Mouse (Mus musculus) MEL (cell line): ENCODE results near the gene Slc2a13. TPM values are rescaled to one million over a fixed set of nuclear protein-coding genes. Genes with fewer than 3 reads are reported as not detected.

Experiments
- DNase-seq: peaks from one replicate; pipeline ENCODE4 v3.0.0; 2011; ENCODE audit warnings: low read depth, low spot score
- H3K27ac ChIP-seq: 2 replicates; pipeline ENCODE4 v1.5.1; 2012; ENCODE audit warnings: low read depth, mild to moderate bottlenecking, control low read depth, low read length, moderate library complexity; ENCODE audit not compliant: control insufficient read depth
- H3K27me3 ChIP-seq, 2 experiments: fragments of 150-350 bp in 1 of 2; sonication (generic) in 1 of 2; 2 replicates each; pipeline ENCODE4 v1.6.1; 2012; ENCODE audit warnings: low read length in 2 of 2, mild to moderate bottlenecking in 2 of 2, improper control_type of control experiment in 1 of 2, moderate library complexity in 1 of 2; ENCODE audit not compliant: insufficient read depth in 2 of 2, control insufficient read depth in 1 of 2
- H3K36me3 ChIP-seq, 2 experiments: 2 replicates each; pipeline ENCODE4 v1.6.1; 2012 to 2014; ENCODE audit warnings: low read length in 2 of 2, improper control_type of control experiment in 1 of 2, inconsistent platforms in 1 of 2, mild to moderate bottlenecking in 1 of 2; ENCODE audit not compliant: insufficient read depth in 2 of 2, control insufficient read depth in 1 of 2
- H3K4me1 ChIP-seq, 2 experiments: fragments of 150-350 bp in 1 of 2; sonication (generic) in 1 of 2; 2 replicates each; pipeline ENCODE4 v1.6.1; 2012; ENCODE audit warnings: low read length in 2 of 2, improper control_type of control experiment in 1 of 2, mild to moderate bottlenecking in 1 of 2; ENCODE audit not compliant: insufficient read depth in 2 of 2, control insufficient read depth in 1 of 2
- H3K4me3 ChIP-seq, 2 experiments: fragments of 150-350 bp in 1 of 2; sonication (generic) in 1 of 2; 2 replicates each; pipeline ENCODE4 v1.5.1; 2012; ENCODE audit warnings: low read depth in 2 of 2, low read length in 2 of 2, mild to moderate bottlenecking in 2 of 2, moderate library complexity in 2 of 2, control low read depth in 1 of 2, improper control_type of control experiment in 1 of 2; ENCODE audit not compliant: control insufficient read depth in 1 of 2, insufficient read depth in 1 of 2
- H3K79me2 ChIP-seq: 2 replicates; pipeline ENCODE4 v1.6.1; 2012; ENCODE audit warnings: mild to moderate bottlenecking, low read length, moderate library complexity; ENCODE audit not compliant: control insufficient read depth, poor library complexity, insufficient read depth
- H3K9ac ChIP-seq: 2 replicates; pipeline ENCODE4 v1.6.1; 2012; ENCODE audit warnings: low read depth, mild to moderate bottlenecking, control low read depth, low read length, moderate library complexity; ENCODE audit not compliant: control insufficient read depth, poor library complexity, severe bottlenecking
- H3K9me3 ChIP-seq: fragments of 150-350 bp; sonication (generic); replicated peaks from 2 replicates; pipeline ENCODE4 v1.6.1; 2012; ENCODE audit warnings: mild to moderate bottlenecking, low read length, improper control_type of control experiment, moderate library complexity; ENCODE audit not compliant: insufficient read depth
- CHD1 ChIP-seq: IDR thresholded peaks from 2 replicates; pipeline ENCODE4 v1.6.1; 2012; ENCODE audit warnings: low read depth, mild to moderate bottlenecking, inconsistent platforms, low read length, improper control_type of control experiment
- CHD2 ChIP-seq: IDR thresholded peaks from 2 replicates; pipeline ENCODE4 v1.6.1; 2011; ENCODE audit warnings: low read length, improper control_type of control experiment
- E2F4 ChIP-seq: IDR thresholded peaks from 2 replicates; pipeline ENCODE4 v1.6.1; 2011; ENCODE audit warnings: low read depth, low read length, improper control_type of control experiment, borderline replicate concordance
- ELF1 ChIP-seq: IDR thresholded peaks from 2 replicates; pipeline ENCODE4 v1.6.1; 2014; ENCODE audit warnings: low read depth, mild to moderate bottlenecking, inconsistent platforms, low read length, improper control_type of control experiment, moderate library complexity
- ETS1 ChIP-seq: IDR thresholded peaks from 2 replicates; pipeline ENCODE4 v1.6.1; 2012; ENCODE audit warnings: low read depth, mild to moderate bottlenecking, inconsistent platforms, low read length, improper control_type of control experiment, moderate library complexity
- GABPA ChIP-seq: IDR thresholded peaks from 2 replicates; pipeline ENCODE4 v1.6.1; 2012; ENCODE audit warnings: low read depth, mild to moderate bottlenecking, inconsistent platforms, low read length, improper control_type of control experiment, moderate library complexity
- GATA1 ChIP-seq: IDR thresholded peaks from 2 replicates; pipeline ENCODE4 v1.6.1; 2011; ENCODE audit warnings: low read depth, low read length, improper control_type of control experiment
- HCFC1 ChIP-seq: IDR thresholded peaks from 2 replicates; pipeline ENCODE4 v1.6.1; 2012; ENCODE audit warnings: low read depth, mild to moderate bottlenecking, inconsistent platforms, low read length, improper control_type of control experiment, moderate library complexity
- JUND ChIP-seq: IDR thresholded peaks from 2 replicates; pipeline ENCODE4 v1.6.1; 2011; ENCODE audit warnings: low read depth, mild to moderate bottlenecking, improper control_type of control experiment, low read length
- KAT2A ChIP-seq: conservative IDR thresholded peaks from 2 replicates; pipeline ENCODE4 v1.6.1; 2012; ENCODE audit warnings: low read depth, low read length, improper control_type of control experiment, inconsistent platforms
- MAFK ChIP-seq: IDR thresholded peaks from 2 replicates; pipeline ENCODE4 v1.6.1; 2011; ENCODE audit warnings: low read depth, mild to moderate bottlenecking, low read length, improper control_type of control experiment, borderline replicate concordance
- MAX ChIP-seq: IDR thresholded peaks from 2 replicates; pipeline ENCODE4 v1.6.1; 2011; ENCODE audit warnings: low read length, improper control_type of control experiment
- MAZ ChIP-seq: IDR thresholded peaks from 2 replicates; pipeline ENCODE4 v1.6.1; 2012; ENCODE audit warnings: low read depth, mild to moderate bottlenecking, inconsistent platforms, low read length, improper control_type of control experiment
- MXI1 ChIP-seq: IDR thresholded peaks from 2 replicates; pipeline ENCODE4 v1.6.1; 2011; ENCODE audit warnings: mild to moderate bottlenecking, low read depth, low read length, improper control_type of control experiment
- MYB ChIP-seq: IDR thresholded peaks from 2 replicates; pipeline ENCODE4 v1.6.1; 2011; ENCODE audit warnings: mild to moderate bottlenecking, low read depth, low read length, improper control_type of control experiment
- MYC ChIP-seq: IDR thresholded peaks from 2 replicates; pipeline ENCODE4 v1.6.1; 2011; ENCODE audit warnings: low read depth, mild to moderate bottlenecking, low read length, improper control_type of control experiment, moderate library complexity
- POLR2A ChIP-seq, 2 experiments: IDR thresholded peaks; 2 replicates each; pipeline ENCODE4 v1.6.1; 2011 to 2012; ENCODE audit warnings: low read length in 2 of 2, mild to moderate bottlenecking in 2 of 2, control low read depth in 1 of 2, improper control_type of control experiment in 1 of 2, low read depth in 1 of 2, moderate library complexity in 1 of 2; ENCODE audit not compliant: control insufficient read depth in 1 of 2, insufficient read depth in 1 of 2, poor library complexity in 1 of 2
- POLR2AphosphoS2 ChIP-seq: IDR thresholded peaks from 2 replicates; pipeline ENCODE4 v1.6.1; 2011; ENCODE audit warnings: low read length, improper control_type of control experiment
- RAD21 ChIP-seq: IDR thresholded peaks from 2 replicates; pipeline ENCODE4 v1.6.1; 2011; ENCODE audit warnings: mild to moderate bottlenecking, low read depth, low read length, improper control_type of control experiment
- RCOR1 ChIP-seq: IDR thresholded peaks from 2 replicates; pipeline ENCODE4 v1.6.1; 2012; ENCODE audit warnings: low read depth, mild to moderate bottlenecking, inconsistent platforms, low read length, improper control_type of control experiment
- SIN3A ChIP-seq: IDR thresholded peaks from 2 replicates; pipeline ENCODE4 v1.6.1; 2012; ENCODE audit warnings: low read length, improper control_type of control experiment, inconsistent platforms
- SMC3 ChIP-seq: IDR thresholded peaks from 2 replicates; pipeline ENCODE4 v1.6.1; 2011; ENCODE audit warnings: low read depth, low read length, improper control_type of control experiment
- TAL1 ChIP-seq: IDR thresholded peaks from 2 replicates; pipeline ENCODE4 v1.6.1; 2012; ENCODE audit warnings: mild to moderate bottlenecking, inconsistent platforms, low read length, moderate library complexity, mixed read lengths
- TCF12 ChIP-seq: IDR thresholded peaks from 2 replicates; pipeline ENCODE4 v1.6.1; 2014; ENCODE audit warnings: low read depth, mild to moderate bottlenecking, inconsistent platforms, low read length, improper control_type of control experiment, moderate library complexity
- UBTF ChIP-seq: IDR thresholded peaks from 2 replicates; pipeline ENCODE4 v1.6.1; 2012; ENCODE audit warnings: low read depth, mild to moderate bottlenecking, inconsistent platforms, low read length, improper control_type of control experiment, moderate library complexity, borderline replicate concordance; ENCODE audit not compliant: insufficient read depth
- USF1 ChIP-seq: IDR thresholded peaks from 2 replicates; pipeline ENCODE4 v1.6.1; 2014; ENCODE audit warnings: low read depth, mild to moderate bottlenecking, inconsistent platforms, low read length, improper control_type of control experiment, moderate library complexity
- USF2 ChIP-seq, 2 experiments: IDR thresholded peaks; 2 replicates each; pipeline ENCODE4 v1.6.1; 2011 to 2012; ENCODE audit warnings: improper control_type of control experiment in 2 of 2, low read length in 2 of 2, borderline replicate concordance in 1 of 2, inconsistent platforms in 1 of 2, low read depth in 1 of 2, mild to moderate bottlenecking in 1 of 2; ENCODE audit not compliant: insufficient read depth in 1 of 2
- ZC3H11A ChIP-seq: IDR thresholded peaks from 2 replicates; pipeline ENCODE4 v1.6.1; 2012; ENCODE audit warnings: low read depth, mild to moderate bottlenecking, inconsistent platforms, low read length, improper control_type of control experiment
- ZMIZ1 ChIP-seq: IDR thresholded peaks from 2 replicates; pipeline ENCODE4 v1.6.1; 2012; ENCODE audit warnings: low read depth, mild to moderate bottlenecking, inconsistent platforms, low read length, improper control_type of control experiment, moderate library complexity
- ZNF384 ChIP-seq: IDR thresholded peaks from 2 replicates; pipeline ENCODE4 v1.6.1; 2012; ENCODE audit warnings: low read depth, mild to moderate bottlenecking, inconsistent platforms, low read length, improper control_type of control experiment
- polyA plus RNA-seq, 2 experiments: library from polyadenylated mRNA; stranded (reverse) in 1 of 2; unstranded in 1 of 2; fragments of >175 nt in 1 of 2; fragments of >200 nt in 1 of 2; gene quantifications; 2 replicates each; pipeline versions ENCODE4 v1.2.1 to v1.2.4; 2012; ENCODE audit warnings: low replicate concordance in 2 of 2, low read depth in 1 of 2; ENCODE audit not compliant: insufficient read length in 2 of 2, insufficient read depth in 1 of 2, missing spikeins in 1 of 2
- total RNA-seq: library from RNA; depleted of rRNA; stranded (reverse); fragments of 300-350 nt; gene quantifications from 2 replicates; pipeline ENCODE4 v1.2.3, GENCODE M21; 2012

The Slc2a13 gene
- total and polyA plus RNA-seq, 3 experiments: not detected

DNA sequence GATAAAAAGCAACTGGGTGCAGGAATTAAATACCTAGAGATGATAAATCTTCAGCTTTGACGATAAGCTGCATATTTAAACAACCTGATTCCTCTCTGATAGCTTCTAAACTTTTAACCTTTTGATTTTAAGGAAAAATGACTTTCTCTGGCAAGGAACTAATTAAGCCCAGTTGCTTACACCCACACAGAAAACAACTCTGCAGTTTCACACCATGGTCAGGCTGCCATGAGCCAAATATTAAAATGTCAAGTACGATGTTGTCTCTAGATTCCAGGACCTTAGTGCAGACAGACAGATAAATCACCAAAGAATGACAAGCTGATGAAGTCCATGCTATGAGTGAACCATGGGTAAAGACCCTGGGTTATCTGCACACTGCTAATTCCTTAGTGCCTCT lies 115.9 kb downstream of the Slc2a13 start:
- Histone ChIP-seq H3K27me3 (no peaks in the 10 kb centered on the region), H3K79me2 (no peaks in the 10 kb centered on the region), H3K4me1 (no peaks in the 10 kb centered on the region), H3K9me3 (no peaks in the 10 kb centered on the region), H3K9ac (no peak overlapping the region), H3K4me3 (no peak overlapping the region), H3K36me3 (no peaks in the 10 kb centered on the region), H3K27ac (no peak overlapping the region)
- TF ChIP-seq ELF1 (no peak), GABPA (no peak), SIN3A (no peak), MYC (no peak), CHD2 (no peak), POLR2A (IDR thresholded peaks at IDR 0.05; ENCODE audit: control insufficient read depth in 1 of 2, insufficient read depth in 1 of 2, low read depth in 1 of 2, low read length in 2 of 2, poor library complexity in 1 of 2) (no peak), MAX (no peak), TAL1 (no peak), TCF12 (no peak), ZNF384 (no peak), SMC3 (no peak), POLR2AphosphoS2 (no peak), UBTF (no peak), ETS1 (no peak), MAZ (no peak), USF1 (no peak), MAFK (no peak), E2F4 (no peak), GATA1 (no peak)
- no peak for DNase-seq

DNA sequence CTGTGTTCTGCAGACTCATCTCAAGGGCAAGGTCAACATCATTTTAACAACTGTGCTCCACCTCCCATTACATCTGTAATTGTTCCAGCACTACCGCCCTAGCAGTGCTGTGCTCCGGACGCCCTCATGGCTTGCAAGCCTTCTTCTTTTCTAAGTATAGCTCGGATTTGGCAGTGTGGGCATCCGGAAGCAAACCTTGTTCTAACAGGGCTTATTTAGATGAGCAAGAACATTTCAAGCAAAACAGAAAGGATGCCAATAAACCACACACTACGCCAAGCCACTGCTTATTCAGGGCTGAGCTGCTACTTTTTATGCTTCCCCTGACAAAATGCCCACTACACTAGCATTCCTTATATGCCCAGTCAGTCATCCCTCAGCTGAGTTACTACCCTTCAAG lies 127.7 kb downstream of the Slc2a13 start:
- Histone ChIP-seq H3K4me3 (no peak overlapping the region), H3K4me1 (no peaks in the 10 kb centered on the region), H3K79me2 (no peaks in the 10 kb centered on the region), H3K36me3 (no peaks in the 10 kb centered on the region), H3K9ac (no peak overlapping the region), H3K27me3 (no peaks in the 10 kb centered on the region), H3K9me3 (no peaks in the 10 kb centered on the region), H3K27ac (no peak overlapping the region)
- TF ChIP-seq UBTF (no peak), RCOR1 (no peak), SIN3A (no peak), USF2 (IDR thresholded peaks at IDR 0.05; ENCODE audit: borderline replicate concordance in 1 of 2, insufficient read depth in 1 of 2, low read depth in 1 of 2, low read length in 2 of 2) (no peak), JUND (no peak), GABPA (no peak), ZC3H11A (no peak), RAD21 (no peak), MYC (no peak), MAZ (no peak), SMC3 (no peak), MXI1 (no peak), ZMIZ1 (no peak), HCFC1 (no peak), MYB (no peak), CHD1 (no peak), KAT2A (no peak)
- no peak for DNase-seq
